Mouse (Mus musculus) Patski (cell line): ENCODE results near the gene Btbd11. TPM values are rescaled to one million over a fixed set of nuclear protein-coding genes. Genes with fewer than 3 reads are reported as not detected.
A peak's percentile ranks its signal among the peaks of the same experiment; 100 is the strongest.

ENCODE experiments used
- ATAC-seq: fragments of 100-300 bp; one replicate; pipeline ENCODE4 v1.8.0; 2021
- CTCF ChIA-PET: fragments of 350-600 bp; sonication (Branson Sonifier 250); formaldehyde crosslinking; loops from one replicate; lab custom pipeline; 2022; ENCODE audit warnings: inconsistent platforms; lab: Charles Lee
- POLR2A ChIA-PET: fragments of 350-600 bp; sonication (Branson Sonifier 250); formaldehyde crosslinking; loops from one replicate; lab custom pipeline; 2022; ENCODE audit warnings: antibody characterized with exemption, inconsistent platforms; lab: Charles Lee
- DNase-seq: peaks from one replicate; pipeline ENCODE4 v3.0.0-alpha.2; 2011; ENCODE audit warnings: low read depth, low spot score
- H3K27me3 ChIP-seq: fragments of 371-371 bp; one replicate; pipeline ENCODE4 v1.5.1; 2021
- CTCF ChIP-seq: fragments of 100-300 bp; IDR thresholded peaks from one replicate; pipeline ENCODE4 v1.5.1; 2021
- in situ Hi-C: fragments of 300-500 bp; cut with MboI; formaldehyde crosslinking; loops from 3 replicates; pipeline ENCODE4 v1.11.1; 2018; ENCODE audit warnings: low pct_unique_long_range_greater_than_20kb, mixed read lengths
- polyA plus RNA-seq: library from polyadenylated mRNA; unstranded; gene quantifications from one replicate; pipeline ENCODE4 v1.2.3, GENCODE M21; 2021

Gene Btbd11
- polyA plus RNA-seq, 1 experiment from 2014 or later: 3.5 TPM

DNA sequence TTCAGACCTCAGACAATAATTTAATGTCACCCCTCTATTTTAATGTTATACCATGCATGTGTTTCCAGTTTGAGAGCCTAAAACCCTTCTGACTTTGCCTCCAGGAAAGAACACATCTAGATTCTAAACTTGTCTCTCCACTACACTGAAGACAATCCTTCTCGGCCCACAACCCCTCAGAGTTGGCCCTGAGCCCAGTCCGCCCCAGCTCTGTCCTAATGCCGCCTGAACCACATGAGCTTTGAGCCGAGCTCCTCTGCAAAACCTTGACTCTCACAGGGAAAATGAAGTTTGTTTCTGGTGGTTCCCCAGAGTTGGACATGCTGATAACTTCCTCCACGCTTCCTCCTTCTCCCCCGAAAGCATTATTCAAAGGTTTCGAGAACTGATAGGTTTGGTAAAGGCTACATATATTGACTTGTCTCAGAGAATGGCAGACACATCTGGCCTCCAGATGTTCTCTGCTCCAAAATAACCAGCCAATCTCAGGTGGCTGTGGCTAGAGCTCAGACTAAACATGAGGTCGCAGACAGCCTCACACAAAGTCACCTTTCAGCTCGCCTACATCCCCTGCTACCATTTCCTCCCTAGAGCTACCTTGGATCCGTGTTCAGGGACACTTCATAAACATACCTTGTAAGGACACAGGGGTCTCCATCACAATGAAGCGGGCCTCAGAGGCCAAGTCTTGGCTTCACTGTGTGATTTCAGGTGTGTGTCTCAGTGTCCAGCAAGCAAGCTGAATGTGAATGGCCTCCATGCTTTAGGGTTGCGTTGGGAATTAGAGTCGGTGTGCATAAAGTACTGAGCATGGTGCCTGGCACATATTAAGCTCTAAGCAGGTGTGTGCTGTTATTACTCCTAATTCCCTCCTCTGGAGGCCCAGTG is 130.9 kb downstream of the Btbd11 start:
- ATAC-seq: no peak
- TF ChIP-seq CTCF: no peak
- no peaks in the 10 kb centered on the region for H3K27me3 ChIP-seq
- no peak for DNase-seq
- CTCF ChIA-PET: interaction anchor here (1.4 kb wide), 1 partner anchor 9 kb away, joined by 4 read pairs; no protein-coding TSS in a partner anchor
- in situ Hi-C loops: no loop called here
- POLR2A ChIA-PET: no interaction called here

DNA sequence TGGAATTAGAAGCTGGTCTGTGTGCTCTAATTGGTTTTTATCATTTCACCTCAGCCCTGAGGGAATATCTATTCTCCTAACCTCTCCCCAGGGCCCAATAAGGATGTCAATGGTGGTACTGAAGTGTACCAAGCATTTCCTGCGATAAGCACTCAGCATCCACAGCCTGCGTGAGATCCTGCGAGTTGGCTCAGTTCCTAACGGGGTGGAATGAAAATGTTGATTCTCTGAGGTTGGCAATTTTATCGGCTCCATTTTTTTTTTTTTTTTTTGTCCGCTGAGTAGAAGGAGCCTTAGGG is 131.4 kb downstream of the Btbd11 start:
- TF ChIP-seq CTCF: no peak
- ChIA-PET POLR2A (interaction anchor here (0.6 kb wide), 2 partner anchors 128 to 147 kb away, joined by 3 read pairs; no protein-coding TSS in a partner anchor), CTCF (interaction anchor here (1.3 kb wide), 1 partner anchor 10 kb away, joined by 4 read pairs; no protein-coding TSS in a partner anchor)
- no peaks in the 10 kb centered on the region for H3K27me3 ChIP-seq
- in situ Hi-C loops: no loop called here
- ATAC-seq (no peak), DNase-seq (no peak)

DNA sequence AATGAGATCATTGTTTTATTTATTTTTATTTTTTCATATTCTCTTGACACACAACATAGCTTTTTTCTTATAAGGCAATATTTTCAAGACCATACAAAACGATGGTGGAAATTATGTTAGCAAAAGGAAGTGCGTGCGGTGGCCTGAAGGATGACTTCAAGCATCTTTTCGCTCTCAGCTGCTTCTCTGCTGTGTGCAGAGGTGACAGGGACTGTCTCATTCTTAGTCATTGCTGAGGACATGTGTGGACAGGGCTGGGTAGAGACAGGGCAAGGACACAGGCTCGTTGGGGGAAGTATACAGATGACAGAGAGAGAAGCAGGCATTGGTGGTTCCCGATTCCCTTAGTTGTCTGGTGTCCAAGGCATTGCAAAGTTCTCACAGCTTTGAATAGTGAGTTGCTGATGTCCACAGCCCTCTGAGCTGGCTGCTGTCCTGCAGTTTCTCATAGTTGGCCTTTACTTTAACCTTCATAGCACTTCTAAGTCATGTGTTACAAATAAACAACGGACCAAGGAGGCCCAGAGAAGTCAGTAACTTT is 135.7 kb downstream of the Btbd11 start:
- no peak for TF ChIP-seq CTCF
- ChIA-PET CTCF (interaction anchor here (0.9 to 1.1 kb wide), 2 partner anchors 18 to 58 kb away, joined by 3 read pairs; no protein-coding TSS in a partner anchor), POLR2A (no interaction called here)
- peak; percentile 50 for ATAC-seq
- in situ Hi-C loops: no loop called here
- H3K27me3 ChIP-seq: no peaks in the 10 kb centered on the region
- DNase-seq: peak; percentile 20

DNA sequence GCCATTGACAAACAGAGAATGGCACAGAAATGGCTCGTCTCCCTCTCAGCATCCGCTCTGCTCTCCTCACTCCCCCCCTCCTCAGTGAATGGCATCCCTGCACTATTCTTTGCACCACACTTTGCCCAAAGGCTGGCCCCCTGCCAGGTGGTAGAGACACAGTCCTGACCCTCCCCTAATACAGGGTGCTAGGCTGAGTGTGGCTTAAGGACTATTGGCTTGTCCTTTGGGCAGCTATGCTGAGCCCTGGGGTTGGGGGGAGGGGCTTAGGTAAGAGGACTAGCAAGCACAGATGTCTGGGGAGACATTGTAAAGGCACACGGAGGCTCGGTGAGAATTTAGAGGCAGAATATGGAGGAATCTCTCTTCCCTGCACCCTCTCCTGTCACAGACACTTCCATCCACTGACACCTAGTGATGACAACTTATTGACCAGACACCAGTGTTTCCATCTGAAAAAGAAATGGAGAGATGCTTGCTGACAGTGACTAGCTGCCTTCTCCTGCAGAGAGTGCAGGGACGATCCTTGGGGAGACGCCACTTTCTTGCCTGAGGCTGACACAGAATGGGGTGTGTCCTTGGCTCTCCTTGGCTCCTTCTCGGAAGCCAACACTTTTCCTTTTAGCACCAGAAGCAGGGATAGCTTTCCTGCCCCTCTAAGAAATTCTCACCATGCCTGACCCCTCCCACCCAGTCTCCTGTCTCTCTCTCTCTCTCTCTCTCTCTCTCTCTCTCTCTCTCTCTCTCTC is 138.8 kb downstream of the Btbd11 start:
- CTCF ChIA-PET: interaction anchor here (0.6 to 1.4 kb wide), 2 partner anchors 24 to 63 kb away, joined by 3 read pairs; no protein-coding TSS in a partner anchor

DNA sequence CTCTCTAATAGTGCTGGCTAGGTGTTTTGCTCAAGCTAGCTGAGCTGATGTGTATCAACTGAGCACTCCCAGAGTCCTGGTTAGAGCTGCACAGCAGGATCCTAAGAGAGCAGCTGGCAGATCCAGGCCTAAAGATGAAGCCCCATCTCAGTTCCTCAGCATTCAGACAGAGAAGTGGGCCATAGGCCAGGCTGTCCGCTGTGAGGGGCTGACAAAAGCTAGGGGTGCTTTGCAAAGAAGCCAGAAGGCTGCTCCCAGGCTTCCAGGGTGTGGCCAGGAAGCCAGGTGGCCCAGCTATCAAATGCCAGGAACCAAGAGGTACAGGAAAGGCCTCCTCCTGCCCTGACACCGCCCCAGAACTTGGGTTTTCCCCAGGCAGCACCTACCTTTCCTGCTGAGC is 140.0 kb downstream of the Btbd11 start:
- TF ChIP-seq CTCF: no peak
- no peaks in the 10 kb centered on the region for H3K27me3 ChIP-seq
- no peak for DNase-seq
- POLR2A ChIA-PET: no interaction called here
- ATAC-seq: no peak
- CTCF ChIA-PET: interaction anchor here (0.8 to 1.4 kb wide), 3 partner anchors 10 to 64 kb away, joined by 3 to 4 read pairs (median 3); no protein-coding TSS in a partner anchor
- in situ Hi-C loops: no loop called here

More for the DNA sequence above, 138.8 kb downstream of the Btbd11 start:
- ATAC-seq: no peak
- POLR2A ChIA-PET: no interaction called here
- no peak for DNase-seq
- no peaks in the 10 kb centered on the region for H3K27me3 ChIP-seq
- no peak for TF ChIP-seq CTCF
- in situ Hi-C loops: no loop called here

DNA sequence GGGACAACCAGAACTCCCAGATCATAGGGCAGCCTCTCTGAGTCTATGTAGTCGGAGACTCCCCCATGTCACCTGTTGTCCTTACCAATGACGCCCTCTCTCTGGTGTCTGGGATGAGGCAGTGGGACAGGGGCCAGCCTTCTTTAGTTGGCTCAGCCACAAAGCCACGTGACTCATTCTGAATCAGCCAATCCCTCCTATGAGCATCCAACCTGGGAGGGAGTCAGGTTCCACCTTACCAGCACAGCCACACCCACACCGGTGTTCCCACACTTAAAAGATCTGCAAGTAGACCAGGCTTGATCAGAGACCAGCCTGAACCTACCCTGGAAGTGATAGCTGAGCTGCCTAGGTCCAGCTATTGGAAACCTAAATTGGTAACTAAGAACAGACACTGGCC is 141.1 kb downstream of the Btbd11 start:
- H3K27me3 ChIP-seq: no peaks in the 10 kb centered on the region
- no peak for TF ChIP-seq CTCF
- no peak for ATAC-seq
- DNase-seq: no peak
- in situ Hi-C loops: no loop called here
- ChIA-PET POLR2A (no interaction called here), CTCF (no interaction called here)

DNA sequence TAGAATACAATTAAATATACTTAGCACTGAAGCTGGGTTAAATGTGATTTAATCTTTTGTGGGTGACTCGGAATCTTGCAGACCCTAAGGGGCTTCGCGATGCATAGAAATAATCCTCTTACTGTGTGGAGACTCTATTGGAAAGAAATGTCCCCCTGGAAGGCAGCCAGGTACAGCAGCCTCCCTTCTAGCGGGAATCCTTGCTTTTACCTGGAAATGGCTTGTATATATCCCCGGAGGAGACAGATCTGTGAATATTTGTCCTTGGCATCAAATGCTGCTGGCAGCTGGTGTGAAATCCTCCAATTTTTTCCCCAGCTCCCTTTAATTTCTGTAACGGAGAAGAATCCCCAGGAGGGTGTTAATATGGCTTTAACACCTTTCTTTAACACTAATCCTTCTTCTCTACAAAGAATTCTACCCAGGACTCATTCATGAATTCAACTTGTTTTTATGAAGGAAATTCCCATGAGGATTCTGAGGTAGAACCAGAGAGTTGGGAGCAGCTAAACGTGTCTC is 146.6 kb downstream of the Btbd11 start:
- in situ Hi-C loops: no loop called here
- TF ChIP-seq CTCF: no peak
- DNase-seq (no peak), ATAC-seq (no peak)
- ChIA-PET CTCF (no interaction called here), POLR2A (no interaction called here)
- no peaks in the 10 kb centered on the region for H3K27me3 ChIP-seq

DNA sequence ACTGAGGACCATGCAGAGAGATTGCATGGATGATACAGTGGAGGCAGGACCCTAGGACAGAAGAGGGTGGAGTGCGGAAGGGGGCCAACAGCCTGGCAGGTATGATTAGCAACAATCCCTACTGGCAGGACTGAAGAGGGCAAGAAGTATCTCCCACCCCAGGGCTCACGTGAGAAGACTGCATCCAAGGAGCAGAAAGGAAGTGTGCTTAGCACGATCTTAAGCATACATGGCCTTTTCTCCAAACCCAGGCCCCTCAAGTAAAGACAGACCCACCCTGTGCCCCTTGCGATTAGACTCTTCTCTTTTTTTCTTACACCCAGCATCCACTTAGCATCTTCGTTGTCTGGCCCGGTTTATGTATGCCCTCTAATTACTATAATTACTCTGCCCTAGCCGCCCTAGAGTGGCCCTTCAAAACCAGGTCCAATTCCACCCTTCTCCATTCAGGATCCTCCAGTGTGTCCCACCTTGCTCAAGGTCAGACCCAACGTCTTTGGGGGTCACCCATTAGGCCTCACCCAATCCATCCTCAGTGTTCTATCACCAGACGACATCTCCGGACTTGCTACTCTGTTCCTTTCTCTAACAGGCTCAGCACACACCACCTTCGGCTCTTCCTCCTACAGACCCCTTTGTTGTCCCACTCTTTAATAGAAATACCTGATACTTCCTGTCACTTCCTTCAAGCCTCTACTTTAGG is 151.6 kb downstream of the Btbd11 start:
- ATAC-seq (no peak), DNase-seq (no peak)
- H3K27me3 ChIP-seq: no peaks in the 10 kb centered on the region
- no peak for TF ChIP-seq CTCF
- POLR2A ChIA-PET: no interaction called here
- in situ Hi-C loops: no loop called here
- CTCF ChIA-PET: no interaction called here

DNA sequence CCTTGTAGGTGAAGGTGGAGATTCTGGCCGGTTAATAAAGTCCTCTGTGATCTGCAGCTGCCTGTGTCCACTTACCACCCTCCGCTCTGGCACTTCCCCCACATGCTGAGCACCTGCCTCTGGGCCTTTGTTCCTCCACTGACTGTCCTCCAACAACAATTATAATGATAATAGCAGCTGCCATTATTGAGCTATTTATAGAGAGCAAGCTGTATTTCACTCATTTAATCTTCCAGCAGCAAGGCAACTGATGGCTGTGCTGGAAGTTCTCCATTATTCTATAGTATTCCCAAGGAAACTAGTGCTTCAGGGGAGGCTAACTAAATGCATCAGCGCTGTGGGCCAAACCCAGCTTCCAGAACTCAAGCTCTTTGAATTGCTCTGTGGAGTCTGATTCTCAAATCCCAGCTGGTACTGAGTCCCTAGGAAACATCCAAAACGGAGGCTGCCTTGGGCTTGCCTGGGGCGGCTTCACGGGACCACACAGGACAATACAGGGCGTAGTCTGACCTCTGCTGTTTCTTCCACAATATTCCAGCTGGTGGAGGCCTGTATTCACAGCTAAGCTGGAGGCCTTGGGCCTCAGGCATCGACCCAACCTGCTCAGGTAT is 153.0 kb downstream of the Btbd11 start:
- in situ Hi-C loops: no loop called here
- H3K27me3 ChIP-seq: no peaks in the 10 kb centered on the region
- ChIA-PET POLR2A (interaction anchor here (0.6 kb wide), 1 partner anchor 364 kb away, joined by 3 read pairs; no protein-coding TSS in a partner anchor), CTCF (interaction anchor here (0.9 to 1.5 kb wide), 4 partner anchors 16 to 83 kb away, joined by 3 read pairs; no protein-coding TSS in a partner anchor)
- DNase-seq (no peak), ATAC-seq (no peak)
- TF ChIP-seq CTCF: no peak
